Mouse (Mus musculus) MEL (cell line): Measurements from ENCODE around the gene Gtf2i. TPM values are rescaled to one million over a fixed set of nuclear protein-coding genes. Genes with fewer than 3 reads are reported as not detected.

ENCODE experiments used
- DNase-seq: peaks from one replicate; pipeline ENCODE4 v3.0.0; 2011; ENCODE audit warnings: low read depth, low spot score
- H3K27ac ChIP-seq: 2 replicates; pipeline ENCODE4 v1.5.1; 2012; ENCODE audit warnings: low read depth, mild to moderate bottlenecking, control low read depth, low read length, moderate library complexity; ENCODE audit not compliant: control insufficient read depth
- H3K27me3 ChIP-seq, 2 experiments: fragments of 150-350 bp in 1 of 2; sonication (generic) in 1 of 2; 2 replicates each; pipeline ENCODE4 v1.6.1; 2012; ENCODE audit warnings: low read length in 2 of 2, mild to moderate bottlenecking in 2 of 2, improper control_type of control experiment in 1 of 2, moderate library complexity in 1 of 2; ENCODE audit not compliant: insufficient read depth in 2 of 2, control insufficient read depth in 1 of 2
- H3K36me3 ChIP-seq, 2 experiments: 2 replicates each; pipeline ENCODE4 v1.6.1; 2012 to 2014; ENCODE audit warnings: low read length in 2 of 2, improper control_type of control experiment in 1 of 2, inconsistent platforms in 1 of 2, mild to moderate bottlenecking in 1 of 2; ENCODE audit not compliant: insufficient read depth in 2 of 2, control insufficient read depth in 1 of 2
- H3K4me1 ChIP-seq, 2 experiments: fragments of 150-350 bp in 1 of 2; sonication (generic) in 1 of 2; 2 replicates each; pipeline ENCODE4 v1.6.1; 2012; ENCODE audit warnings: low read length in 2 of 2, improper control_type of control experiment in 1 of 2, mild to moderate bottlenecking in 1 of 2; ENCODE audit not compliant: insufficient read depth in 2 of 2, control insufficient read depth in 1 of 2
- H3K4me3 ChIP-seq, 2 experiments: fragments of 150-350 bp in 1 of 2; sonication (generic) in 1 of 2; 2 replicates each; pipeline ENCODE4 v1.5.1; 2012; ENCODE audit warnings: low read depth in 2 of 2, low read length in 2 of 2, mild to moderate bottlenecking in 2 of 2, moderate library complexity in 2 of 2, control low read depth in 1 of 2, improper control_type of control experiment in 1 of 2; ENCODE audit not compliant: control insufficient read depth in 1 of 2, insufficient read depth in 1 of 2
- H3K79me2 ChIP-seq: 2 replicates; pipeline ENCODE4 v1.6.1; 2012; ENCODE audit warnings: mild to moderate bottlenecking, low read length, moderate library complexity; ENCODE audit not compliant: control insufficient read depth, poor library complexity, insufficient read depth
- H3K9ac ChIP-seq: 2 replicates; pipeline ENCODE4 v1.6.1; 2012; ENCODE audit warnings: low read depth, mild to moderate bottlenecking, control low read depth, low read length, moderate library complexity; ENCODE audit not compliant: control insufficient read depth, poor library complexity, severe bottlenecking
- H3K9me3 ChIP-seq: fragments of 150-350 bp; sonication (generic); replicated peaks from 2 replicates; pipeline ENCODE4 v1.6.1; 2012; ENCODE audit warnings: mild to moderate bottlenecking, low read length, improper control_type of control experiment, moderate library complexity; ENCODE audit not compliant: insufficient read depth
- BHLHE40 ChIP-seq: IDR thresholded peaks from 2 replicates; pipeline ENCODE4 v1.6.1; 2012; ENCODE audit warnings: low read depth, mild to moderate bottlenecking, inconsistent platforms, low read length, improper control_type of control experiment, borderline replicate concordance
- CHD1 ChIP-seq: IDR thresholded peaks from 2 replicates; pipeline ENCODE4 v1.6.1; 2012; ENCODE audit warnings: low read depth, mild to moderate bottlenecking, inconsistent platforms, low read length, improper control_type of control experiment
- CHD2 ChIP-seq: IDR thresholded peaks from 2 replicates; pipeline ENCODE4 v1.6.1; 2011; ENCODE audit warnings: low read length, improper control_type of control experiment
- E2F4 ChIP-seq: IDR thresholded peaks from 2 replicates; pipeline ENCODE4 v1.6.1; 2011; ENCODE audit warnings: low read depth, low read length, improper control_type of control experiment, borderline replicate concordance
- ELF1 ChIP-seq: IDR thresholded peaks from 2 replicates; pipeline ENCODE4 v1.6.1; 2014; ENCODE audit warnings: low read depth, mild to moderate bottlenecking, inconsistent platforms, low read length, improper control_type of control experiment, moderate library complexity
- EP300 ChIP-seq, 2 experiments: IDR thresholded peaks; 2 replicates each; pipeline ENCODE4 v1.6.1; 2011; ENCODE audit warnings: improper control_type of control experiment in 2 of 2, low read length in 2 of 2, low read depth in 1 of 2, mild to moderate bottlenecking in 1 of 2
- HCFC1 ChIP-seq: IDR thresholded peaks from 2 replicates; pipeline ENCODE4 v1.6.1; 2012; ENCODE audit warnings: low read depth, mild to moderate bottlenecking, inconsistent platforms, low read length, improper control_type of control experiment, moderate library complexity
- KAT2A ChIP-seq: conservative IDR thresholded peaks from 2 replicates; pipeline ENCODE4 v1.6.1; 2012; ENCODE audit warnings: low read depth, low read length, improper control_type of control experiment, inconsistent platforms
- MAFK ChIP-seq: IDR thresholded peaks from 2 replicates; pipeline ENCODE4 v1.6.1; 2011; ENCODE audit warnings: low read depth, mild to moderate bottlenecking, low read length, improper control_type of control experiment, borderline replicate concordance
- MAX ChIP-seq: IDR thresholded peaks from 2 replicates; pipeline ENCODE4 v1.6.1; 2011; ENCODE audit warnings: low read length, improper control_type of control experiment
- MXI1 ChIP-seq: IDR thresholded peaks from 2 replicates; pipeline ENCODE4 v1.6.1; 2011; ENCODE audit warnings: mild to moderate bottlenecking, low read depth, low read length, improper control_type of control experiment
- MYC ChIP-seq: IDR thresholded peaks from 2 replicates; pipeline ENCODE4 v1.6.1; 2011; ENCODE audit warnings: low read depth, mild to moderate bottlenecking, low read length, improper control_type of control experiment, moderate library complexity
- NELFE ChIP-seq: IDR thresholded peaks from 2 replicates; pipeline ENCODE4 v1.6.1; 2011; ENCODE audit warnings: low read depth, low read length, improper control_type of control experiment
- NRF1 ChIP-seq: IDR thresholded peaks from 2 replicates; pipeline ENCODE4 v1.6.1; 2014; ENCODE audit warnings: low read depth, mild to moderate bottlenecking, inconsistent platforms, low read length, improper control_type of control experiment, moderate library complexity; ENCODE audit not compliant: poor library complexity, insufficient read depth, severe bottlenecking
- POLR2AphosphoS2 ChIP-seq: IDR thresholded peaks from 2 replicates; pipeline ENCODE4 v1.6.1; 2011; ENCODE audit warnings: low read length, improper control_type of control experiment
- RCOR1 ChIP-seq: IDR thresholded peaks from 2 replicates; pipeline ENCODE4 v1.6.1; 2012; ENCODE audit warnings: low read depth, mild to moderate bottlenecking, inconsistent platforms, low read length, improper control_type of control experiment
- SIN3A ChIP-seq: IDR thresholded peaks from 2 replicates; pipeline ENCODE4 v1.6.1; 2012; ENCODE audit warnings: low read length, improper control_type of control experiment, inconsistent platforms
- TAL1 ChIP-seq: IDR thresholded peaks from 2 replicates; pipeline ENCODE4 v1.6.1; 2012; ENCODE audit warnings: mild to moderate bottlenecking, inconsistent platforms, low read length, moderate library complexity, mixed read lengths
- TBP ChIP-seq: IDR thresholded peaks from 2 replicates; pipeline ENCODE4 v1.8.0; 2011; ENCODE audit warnings: low read depth, low read length, improper control_type of control experiment
- TCF12 ChIP-seq: IDR thresholded peaks from 2 replicates; pipeline ENCODE4 v1.6.1; 2014; ENCODE audit warnings: low read depth, mild to moderate bottlenecking, inconsistent platforms, low read length, improper control_type of control experiment, moderate library complexity
- UBTF ChIP-seq: IDR thresholded peaks from 2 replicates; pipeline ENCODE4 v1.6.1; 2012; ENCODE audit warnings: low read depth, mild to moderate bottlenecking, inconsistent platforms, low read length, improper control_type of control experiment, moderate library complexity, borderline replicate concordance; ENCODE audit not compliant: insufficient read depth
- USF1 ChIP-seq: IDR thresholded peaks from 2 replicates; pipeline ENCODE4 v1.6.1; 2014; ENCODE audit warnings: low read depth, mild to moderate bottlenecking, inconsistent platforms, low read length, improper control_type of control experiment, moderate library complexity
- USF2 ChIP-seq, 2 experiments: IDR thresholded peaks; 2 replicates each; pipeline ENCODE4 v1.6.1; 2011 to 2012; ENCODE audit warnings: improper control_type of control experiment in 2 of 2, low read length in 2 of 2, borderline replicate concordance in 1 of 2, inconsistent platforms in 1 of 2, low read depth in 1 of 2, mild to moderate bottlenecking in 1 of 2; ENCODE audit not compliant: insufficient read depth in 1 of 2
- ZMIZ1 ChIP-seq: IDR thresholded peaks from 2 replicates; pipeline ENCODE4 v1.6.1; 2012; ENCODE audit warnings: low read depth, mild to moderate bottlenecking, inconsistent platforms, low read length, improper control_type of control experiment, moderate library complexity
- ZNF384 ChIP-seq: IDR thresholded peaks from 2 replicates; pipeline ENCODE4 v1.6.1; 2012; ENCODE audit warnings: low read depth, mild to moderate bottlenecking, inconsistent platforms, low read length, improper control_type of control experiment
- polyA plus RNA-seq, 2 experiments: library from polyadenylated mRNA; stranded (reverse) in 1 of 2; unstranded in 1 of 2; fragments of >175 nt in 1 of 2; fragments of >200 nt in 1 of 2; gene quantifications; 2 replicates each; pipeline versions ENCODE4 v1.2.1 to v1.2.4; 2012; ENCODE audit warnings: low replicate concordance in 2 of 2, low read depth in 1 of 2; ENCODE audit not compliant: insufficient read length in 2 of 2, insufficient read depth in 1 of 2, missing spikeins in 1 of 2
- total RNA-seq: library from RNA; depleted of rRNA; stranded (reverse); fragments of 300-350 nt; gene quantifications from 2 replicates; pipeline ENCODE4 v1.2.3, GENCODE M21; 2012

Gene Gtf2i
- total and polyA plus RNA-seq, 3 experiments, result 46.7 to 151 (median 128) TPM

DNA sequence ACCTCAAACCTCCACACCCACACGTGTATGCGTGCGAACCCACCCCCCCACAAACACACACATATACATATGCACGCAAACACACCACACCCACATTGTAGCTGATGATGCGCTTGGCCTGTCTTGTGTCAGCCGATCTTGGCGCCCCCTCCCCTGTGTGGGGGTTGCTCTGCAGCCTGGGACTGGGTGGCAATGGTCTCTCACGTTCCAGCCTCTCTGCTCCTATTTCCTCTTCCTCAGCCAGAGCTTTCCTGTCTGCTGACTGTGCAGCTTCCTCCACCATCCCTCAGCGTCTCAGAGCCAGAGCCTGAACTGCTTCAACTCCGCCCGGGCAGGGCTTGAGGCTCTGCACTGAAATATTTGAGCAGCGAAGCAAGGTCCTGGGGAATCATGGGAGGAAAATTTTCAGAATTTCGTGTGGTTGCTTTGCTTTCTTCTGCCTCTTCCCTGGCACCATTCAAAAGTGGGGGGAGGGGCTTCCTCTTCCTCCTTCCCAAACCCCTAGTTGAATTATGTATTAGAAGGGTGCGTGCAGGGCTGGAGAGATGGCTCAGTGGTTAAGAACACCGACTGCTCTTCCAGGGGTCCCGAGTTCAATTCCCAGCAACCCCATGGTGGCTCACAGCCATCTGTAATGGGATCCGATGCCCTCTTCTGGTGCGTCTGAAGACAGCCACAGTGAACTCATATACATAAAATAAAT lies 28.1 kb upstream of the Gtf2i start (continued):
- TF ChIP-seq USF1, result no peak
- TF ChIP-seq CHD1, result 0 out of 2 replicates have a peak, but pooled peaks have one; percentile 63
- no peak for TF ChIP-seq HCFC1
- 0 out of 2 replicates have a peak, but pooled peaks have one; percentile 27 for TF ChIP-seq NELFE
- TF ChIP-seq TCF12, result peak; percentile 2; the same call in 1 of the 2 replicates
- peak; percentile 75 for TF ChIP-seq MAX
- no peak for TF ChIP-seq E2F4
- TF ChIP-seq BHLHE40, result 0 out of 2 replicates have a peak, but pooled peaks have one; percentile 43
- peak; percentile 40; the same call in 1 of the 2 replicates for TF ChIP-seq SIN3A

DNA sequence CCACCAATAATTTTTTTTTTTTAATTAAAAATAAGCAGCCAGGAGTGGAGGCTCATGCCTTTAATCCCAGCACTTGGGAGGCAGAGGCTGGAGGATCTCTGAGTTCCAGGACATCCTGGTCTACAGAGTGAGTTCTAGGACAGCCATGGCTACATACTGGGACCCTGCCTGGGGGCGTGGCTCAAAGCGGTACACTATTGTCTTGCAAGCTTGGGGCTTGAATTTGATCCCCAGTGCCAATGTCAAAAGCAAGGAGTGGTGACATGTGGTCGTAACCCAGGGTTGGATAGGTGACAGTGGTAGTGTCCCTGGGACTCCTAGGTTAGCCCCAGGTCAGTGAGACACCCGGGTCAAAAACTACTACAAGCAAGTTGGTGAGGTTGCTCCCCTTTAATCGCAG lies 27.2 kb upstream of the Gtf2i start:
- H3K9me3 ChIP-seq, result no peaks in the 10 kb centered on the region
- 0 out of 2 replicates have a peak, but pooled peaks have one; percentile 2 for TF ChIP-seq HCFC1
- no peak for TF ChIP-seq KAT2A
- H3K27me3 ChIP-seq, result no peaks in the 10 kb centered on the region
- DNase-seq, result peak; percentile 49
- no peak overlapping the region for H3K27ac ChIP-seq
- peaks cover 0 to 6% of the 10 kb centered on the region in 2 experiments; a peak in 2 of 4 replicates for H3K4me1 ChIP-seq
- H3K79me2 ChIP-seq, result no peaks in the 10 kb centered on the region
- peak overlapping the region; percentile 47 to 72; a peak in 3 of 4 replicates for H3K4me3 ChIP-seq
- H3K36me3 ChIP-seq, result no peaks in the 10 kb centered on the region
- peak overlapping the region; percentile 23 for H3K9ac ChIP-seq

DNA sequence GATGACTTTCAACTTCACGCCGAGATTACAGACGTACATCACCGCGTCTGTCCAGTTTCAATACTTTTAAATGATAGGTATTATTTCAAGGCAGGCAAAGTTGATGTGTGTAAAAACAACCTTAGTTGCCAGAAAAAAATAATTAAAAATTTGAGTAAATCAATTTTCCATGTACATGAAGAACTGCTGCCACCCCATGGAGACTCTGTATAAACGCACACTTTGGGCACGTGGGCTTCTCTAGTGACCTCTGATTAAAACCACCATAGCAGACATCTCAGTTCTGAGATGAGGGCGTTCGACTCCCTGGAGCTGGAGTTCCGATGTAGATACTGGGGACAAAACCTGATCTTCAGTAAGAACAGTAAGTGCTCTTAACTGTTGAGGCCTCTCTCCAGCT lies 26.8 kb upstream of the Gtf2i start:
- H3K27ac ChIP-seq, result no peak overlapping the region
- H3K9ac ChIP-seq, result peak overlapping the region; percentile 23; the same call in 1 of the 2 replicates
- DNase-seq, result peak; percentile 82
- H3K4me1 ChIP-seq, result peaks cover 0 to 6% of the 10 kb centered on the region in 2 experiments; a peak in 2 of 4 replicates
- no peaks in the 10 kb centered on the region for H3K79me2 ChIP-seq
- H3K27me3 ChIP-seq, result no peaks in the 10 kb centered on the region
- H3K9me3 ChIP-seq, result no peaks in the 10 kb centered on the region
- peak overlapping the region; percentile 2 to 47; a peak in 1 of 4 replicates for H3K4me3 ChIP-seq
- H3K36me3 ChIP-seq, result no peaks in the 10 kb centered on the region
- TF ChIP-seq KAT2A (no peak), MXI1 (peak; percentile 90), RCOR1 (no peak), BHLHE40 (peak; percentile 76; the same call in 1 of the 2 replicates), TCF12 (no peak), ZNF384 (peak; percentile 43), TBP (no peak), ZMIZ1 (no peak), USF1 (peak; percentile 90), MYC (peak; percentile 98), NRF1 (no peak), EP300 (IDR thresholded peaks at IDR 0.05; ENCODE audit: low read depth in 1 of 2, low read length in 2 of 2) (no peak), MAX (peak; percentile 91), SIN3A (peak; percentile 63), E2F4 (no peak), POLR2AphosphoS2 (no peak), USF2 (IDR thresholded peaks at IDR 0.05; ENCODE audit: borderline replicate concordance in 1 of 2, insufficient read depth in 1 of 2, low read depth in 1 of 2, low read length in 2 of 2) (0 out of 4 replicates have a peak, but pooled peaks of 1 of the 2 experiments have one; percentile 42), CHD1 (no peak), ELF1 (no peak), CHD2 (no peak), TAL1 (no peak), UBTF (no peak), MAFK (no peak)
